Mouse (Mus musculus): Measurements from ENCODE around the gene Rara. TPM values are rescaled to one million over a fixed set of nuclear protein-coding genes. Genes with fewer than 3 reads are reported as not detected.
"Not testable (repeated sequence)": the region's sequence is repeated elsewhere in the genome, so short reads cannot be mapped to it uniquely, and the experiment has no call there.

Gene Rara
- polyA plus RNA-seq, 1 experiment = 6.3 TPM

DNA sequence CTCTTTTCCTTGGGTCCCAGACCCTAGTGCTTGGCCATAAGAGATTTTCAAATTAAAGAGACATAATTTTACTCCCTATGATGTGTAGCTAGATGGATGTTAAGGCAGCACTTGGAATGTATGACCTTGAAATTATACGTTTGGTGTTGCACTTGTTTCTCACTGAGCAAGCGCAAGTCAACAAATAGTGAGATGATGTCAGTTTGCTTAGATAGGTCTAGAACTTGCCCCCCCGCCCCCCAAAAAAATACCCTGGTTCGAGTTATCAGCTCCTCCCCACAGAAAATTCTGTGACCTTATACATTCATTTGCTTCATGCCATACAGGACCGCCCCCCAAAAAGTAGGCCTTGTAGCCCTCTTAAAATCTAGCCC, 20.6 kb upstream of the Rara start:
- peak overlapping the region; percentile 4 for H3K4me3 ChIP-seq (ENCODE audit: insufficient read depth, low read length)
- H3K27ac ChIP-seq (ENCODE audit: insufficient read depth, low read length) = no peak overlapping the region
- TF ChIP-seq POLR2A (IDR thresholded peaks at IDR 0.05; ENCODE audit: extremely low read depth, insufficient read depth, low read length) (no peak), CTCF (IDR thresholded peaks at IDR 0.05; ENCODE audit: extremely low read depth, insufficient read depth, low read length) (no peak)
- H3K4me1 ChIP-seq (ENCODE audit: control insufficient read depth, insufficient read depth, low read length) = no peaks in the 10 kb centered on the region

GRCm38 (mm10) chr11:98907437-98908173, 20.0 kb upstream of the Rara start, which contains the start of gene Cdc6:
TSS of gene Cdc6 (plus strand) at chr11:98907801.
- Histone ChIP-seq H3K4me1 (ENCODE audit: control insufficient read depth, insufficient read depth, low read length) (no peaks in the 10 kb centered on the region), H3K27ac (ENCODE audit: insufficient read depth, low read length) (no peak within 1 kb of the TSS), H3K4me3 (ENCODE audit: insufficient read depth, low read length) (peak within 1 kb of the TSS; percentile 4)
- TF ChIP-seq POLR2A (IDR thresholded peaks at IDR 0.05; ENCODE audit: extremely low read depth, insufficient read depth, low read length) (no peak), CTCF (IDR thresholded peaks at IDR 0.05; ENCODE audit: extremely low read depth, insufficient read depth, low read length) (no peak)

- no peak overlapping the region for H3K27ac ChIP-seq (ENCODE audit: insufficient read depth, low read length)
- H3K4me3 ChIP-seq (ENCODE audit: insufficient read depth, low read length) = no peak overlapping the region
- H3K4me1 ChIP-seq (ENCODE audit: control insufficient read depth, insufficient read depth, low read length) = no peaks in the 10 kb centered on the region
- TF ChIP-seq CTCF (IDR thresholded peaks at IDR 0.05; ENCODE audit: extremely low read depth, insufficient read depth, low read length) (peak; percentile 72), POLR2A (IDR thresholded peaks at IDR 0.05; ENCODE audit: extremely low read depth, insufficient read depth, low read length) (no peak)
Measured at GRCm38 (mm10) chr11:98909654-98910053, 18.0 kb upstream of the Rara start.

DNA sequence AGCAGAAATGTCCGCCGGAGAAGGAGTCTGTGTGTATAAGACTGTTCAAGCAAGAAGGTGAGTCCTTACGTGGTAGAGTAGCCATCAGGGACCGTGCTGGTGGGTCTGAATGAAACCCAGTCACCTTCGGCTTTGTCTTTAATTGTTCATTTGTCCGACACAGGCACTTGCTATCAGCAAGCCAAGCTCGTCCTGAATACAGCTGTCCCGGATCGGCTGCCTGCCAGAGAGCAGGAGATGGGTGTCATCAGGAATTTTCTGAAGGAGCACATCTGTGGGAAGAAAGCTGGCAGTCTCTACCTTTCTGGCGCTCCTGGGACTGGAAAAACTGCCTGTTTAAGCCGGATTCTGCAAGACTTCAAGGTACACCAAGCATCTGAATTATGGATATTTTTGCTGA, 17.2 kb upstream of the Rara start:
- TF ChIP-seq POLR2A (IDR thresholded peaks at IDR 0.05; ENCODE audit: extremely low read depth, insufficient read depth, low read length) (no peak), CTCF (IDR thresholded peaks at IDR 0.05; ENCODE audit: extremely low read depth, insufficient read depth, low read length) (no peak)

GRCm38 (mm10) chr11:98911498-98911897, 16.1 kb upstream of the Rara start:
- TF ChIP-seq CTCF (IDR thresholded peaks at IDR 0.05; ENCODE audit: extremely low read depth, insufficient read depth, low read length) (no peak), POLR2A (IDR thresholded peaks at IDR 0.05; ENCODE audit: extremely low read depth, insufficient read depth, low read length) (no peak)
- Histone ChIP-seq H3K27ac (ENCODE audit: insufficient read depth, low read length) (no peak overlapping the region), H3K4me3 (ENCODE audit: insufficient read depth, low read length) (no peak overlapping the region), H3K4me1 (ENCODE audit: control insufficient read depth, insufficient read depth, low read length) (no peaks in the 10 kb centered on the region)

More for the DNA sequence above, 17.2 kb upstream of the Rara start:
- Histone ChIP-seq H3K27ac (ENCODE audit: insufficient read depth, low read length) (no peak overlapping the region), H3K4me1 (ENCODE audit: control insufficient read depth, insufficient read depth, low read length) (no peaks in the 10 kb centered on the region), H3K4me3 (ENCODE audit: insufficient read depth, low read length) (no peak overlapping the region)

- no peaks in the 10 kb centered on the region for H3K4me1 ChIP-seq (ENCODE audit: control insufficient read depth, insufficient read depth, low read length)
- H3K27ac ChIP-seq (ENCODE audit: insufficient read depth, low read length) = no peak overlapping the region
- H3K4me3 ChIP-seq (ENCODE audit: insufficient read depth, low read length) = no peak overlapping the region
- no peak for TF ChIP-seq CTCF (IDR thresholded peaks at IDR 0.05; ENCODE audit: extremely low read depth, insufficient read depth, low read length)
- no peak for TF ChIP-seq POLR2A (IDR thresholded peaks at IDR 0.05; ENCODE audit: extremely low read depth, insufficient read depth, low read length)
Measured at GRCm38 (mm10) chr11:98914196-98914595, 13.4 kb upstream of the Rara start.

- H3K4me1 ChIP-seq (ENCODE audit: control insufficient read depth, insufficient read depth, low read length); H3K27ac ChIP-seq (ENCODE audit: insufficient read depth, low read length); H3K4me3 ChIP-seq (ENCODE audit: insufficient read depth, low read length): not testable (repeated sequence)
Measured at GRCm38 (mm10) chr11:98916376-98916775, 11.2 kb upstream of the Rara start.

DNA sequence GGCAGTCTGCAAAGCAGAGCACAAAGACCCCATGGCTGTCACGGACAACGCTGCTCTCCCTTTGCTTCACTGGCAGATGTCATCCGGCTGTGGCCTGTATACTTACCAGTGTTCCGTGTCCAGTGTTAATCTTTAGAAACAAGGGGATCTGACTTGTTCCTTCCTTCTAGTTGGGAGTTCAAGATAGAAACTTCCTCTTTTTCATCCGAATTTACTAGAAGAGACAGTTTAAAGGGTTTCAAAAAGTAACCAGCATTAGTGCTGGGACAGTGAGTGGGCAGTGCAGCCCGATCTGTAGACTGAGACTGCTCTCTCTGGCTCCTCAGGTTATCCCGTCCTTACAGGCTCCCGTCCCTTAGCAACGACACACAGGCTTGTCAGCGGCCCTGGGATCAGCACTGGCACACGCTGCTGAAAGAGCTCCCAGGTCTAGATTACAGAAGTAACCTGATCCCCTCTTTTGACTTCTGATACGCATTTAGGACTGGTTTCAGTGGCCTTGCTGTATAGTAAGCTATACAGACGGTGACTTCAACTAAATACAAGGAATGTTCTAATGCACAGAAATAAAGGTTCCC, 10.1 kb upstream of the Rara start:
- TF ChIP-seq POLR2A (IDR thresholded peaks at IDR 0.05; ENCODE audit: extremely low read depth, insufficient read depth, low read length) (no peak), CTCF (IDR thresholded peaks at IDR 0.05; ENCODE audit: extremely low read depth, insufficient read depth, low read length) (no peak)
- H3K4me1 ChIP-seq (ENCODE audit: control insufficient read depth, insufficient read depth, low read length) = no peaks in the 10 kb centered on the region
- H3K27ac ChIP-seq (ENCODE audit: insufficient read depth, low read length) = no peak overlapping the region
- no peak overlapping the region for H3K4me3 ChIP-seq (ENCODE audit: insufficient read depth, low read length)

GRCm38 (mm10) chr11:98918231-98918630, 9.4 kb upstream of the Rara start:
- H3K4me3 ChIP-seq (ENCODE audit: insufficient read depth, low read length) = no peak overlapping the region
- no peaks in the 10 kb centered on the region for H3K4me1 ChIP-seq (ENCODE audit: control insufficient read depth, insufficient read depth, low read length)
- TF ChIP-seq CTCF (IDR thresholded peaks at IDR 0.05; ENCODE audit: extremely low read depth, insufficient read depth, low read length) = no peak
- no peak for TF ChIP-seq POLR2A (IDR thresholded peaks at IDR 0.05; ENCODE audit: extremely low read depth, insufficient read depth, low read length)
- H3K27ac ChIP-seq (ENCODE audit: insufficient read depth, low read length) = no peak overlapping the region

GRCm38 (mm10) chr11:98919009-98919408, 8.6 kb upstream of the Rara start:
- H3K4me3 ChIP-seq (ENCODE audit: insufficient read depth, low read length) = no peak overlapping the region
- H3K27ac ChIP-seq (ENCODE audit: insufficient read depth, low read length) = no peak overlapping the region
- no peak for TF ChIP-seq POLR2A (IDR thresholded peaks at IDR 0.05; ENCODE audit: extremely low read depth, insufficient read depth, low read length)
- no peaks in the 10 kb centered on the region for H3K4me1 ChIP-seq (ENCODE audit: control insufficient read depth, insufficient read depth, low read length)
